Mouse (Mus musculus): ENCODE data around the gene Sod1. TPM values are rescaled to one million over a fixed set of nuclear protein-coding genes. Genes with fewer than 3 reads are reported as not detected.

The Sod1 gene
- polyA plus RNA-seq, 1 experiment from 2014 or later: 855 TPM

GRCm38 (mm10) chr16:90193719-90194118 is 26.8 kb upstream of the Sod1 start:
- no peak for ATAC-seq (replicated peaks)
- Histone ChIP-seq H3K9me3 (no peaks in the 10 kb centered on the region), H3K9ac (no peak overlapping the region), H3K4me3 (no peak overlapping the region), H3K4me2 (no peak overlapping the region), H3K27ac (no peak overlapping the region), H3K4me1 (no peaks in the 10 kb centered on the region), H3K36me3 (replicated peaks) (no peaks in the 10 kb centered on the region), H3K27me3 (replicated peaks) (no peaks in the 10 kb centered on the region)

GRCm38 (mm10) chr16:90196688-90197240 is 23.8 kb upstream of the Sod1 start:
- Histone ChIP-seq H3K27ac (no peak overlapping the region), H3K27me3 (replicated peaks) (no peaks in the 10 kb centered on the region), H3K9ac (no peak overlapping the region), H3K9me3 (no peaks in the 10 kb centered on the region), H3K4me3 (no peak overlapping the region), H3K4me1 (no peaks in the 10 kb centered on the region), H3K4me2 (0 out of 2 replicates have a peak overlapping the region, but pooled peaks have one; percentile 54), H3K36me3 (replicated peaks) (no peaks in the 10 kb centered on the region)
- WGBS: 89% methylated on average over 7 of the region's 7 CpGs
- ATAC-seq (replicated peaks): no peak

GRCm38 (mm10) chr16:90197337-90197973 is 23.1 kb upstream of the Sod1 start:
- H3K27ac ChIP-seq: no peak overlapping the region
- no peak overlapping the region for H3K9ac ChIP-seq
- H3K4me1 ChIP-seq: no peaks in the 10 kb centered on the region
- peak; percentile 92 for ATAC-seq (replicated peaks)
- no peaks in the 10 kb centered on the region for H3K9me3 ChIP-seq
- H3K27me3 ChIP-seq (replicated peaks): no peaks in the 10 kb centered on the region
- no peaks in the 10 kb centered on the region for H3K36me3 ChIP-seq (replicated peaks)
- peak overlapping the region; percentile 54 for H3K4me2 ChIP-seq
- H3K4me3 ChIP-seq: peak overlapping the region; percentile 39
- 2% methylated on average over 22 of the region's 22 CpGs for WGBS

- 90% methylated on average over 6 of the region's 6 CpGs for WGBS
These were observed 21.9 kb upstream of the Sod1 start for GRCm38 (mm10) chr16:90198626-90199025.

GRCm38 (mm10) chr16:90199174-90199573 is 21.4 kb upstream of the Sod1 start:
- ATAC-seq (replicated peaks): no peak
- whole genome bisulfite sequencing: 85% methylated on average over 10 of the region's 10 CpGs
- Histone ChIP-seq H3K9ac (no peak overlapping the region), H3K4me1 (no peaks in the 10 kb centered on the region), H3K4me2 (no peak overlapping the region), H3K9me3 (no peaks in the 10 kb centered on the region), H3K27ac (no peak overlapping the region), H3K4me3 (no peak overlapping the region), H3K27me3 (replicated peaks) (no peaks in the 10 kb centered on the region), H3K36me3 (replicated peaks) (no peaks in the 10 kb centered on the region)

More at GRCm38 (mm10) chr16:90198626-90199025, 21.9 kb upstream of the Sod1 start:
- no peak overlapping the region for H3K4me2 ChIP-seq
- no peak overlapping the region for H3K4me3 ChIP-seq
- no peaks in the 10 kb centered on the region for H3K9me3 ChIP-seq
- no peak overlapping the region for H3K9ac ChIP-seq
- H3K27ac ChIP-seq: no peak overlapping the region
- no peaks in the 10 kb centered on the region for H3K36me3 ChIP-seq (replicated peaks)
- H3K27me3 ChIP-seq (replicated peaks): no peaks in the 10 kb centered on the region
- H3K4me1 ChIP-seq: no peaks in the 10 kb centered on the region
- no peak for ATAC-seq (replicated peaks)

GRCm38 (mm10) chr16:90202140-90202539 is 18.4 kb upstream of the Sod1 start:
- WGBS: 72% methylated on average over 19 of the region's 19 CpGs
- no peaks in the 10 kb centered on the region for H3K36me3 ChIP-seq (replicated peaks)
- H3K4me1 ChIP-seq: no peaks in the 10 kb centered on the region
- no peak overlapping the region for H3K27ac ChIP-seq
- no peaks in the 10 kb centered on the region for H3K27me3 ChIP-seq (replicated peaks)
- ATAC-seq (replicated peaks): no peak
- H3K9ac ChIP-seq: no peak overlapping the region
- no peaks in the 10 kb centered on the region for H3K9me3 ChIP-seq
- H3K4me2 ChIP-seq: no peak overlapping the region
- no peak overlapping the region for H3K4me3 ChIP-seq

GRCm38 (mm10) chr16:90203226-90203962 is 17.2 kb upstream of the Sod1 start:
- Histone ChIP-seq H3K4me2 (no peak overlapping the region), H3K4me3 (no peak overlapping the region), H3K27ac (no peak overlapping the region), H3K4me1 (no peaks in the 10 kb centered on the region), H3K9me3 (no peaks in the 10 kb centered on the region), H3K9ac (no peak overlapping the region), H3K27me3 (replicated peaks) (no peaks in the 10 kb centered on the region), H3K36me3 (replicated peaks) (no peaks in the 10 kb centered on the region)
- no peak for ATAC-seq (replicated peaks)
- WGBS: 85% methylated on average over 6 of the region's 6 CpGs

- no peaks in the 10 kb centered on the region for H3K36me3 ChIP-seq (replicated peaks)
- no peak overlapping the region for H3K4me3 ChIP-seq
- no peak overlapping the region for H3K9ac ChIP-seq
- ATAC-seq (replicated peaks): no peak
- H3K27ac ChIP-seq: no peak overlapping the region
- WGBS: 95% methylated on average over 2 of the region's 2 CpGs
- no peak overlapping the region for H3K4me2 ChIP-seq
- no peaks in the 10 kb centered on the region for H3K27me3 ChIP-seq (replicated peaks)
- H3K4me1 ChIP-seq: no peaks in the 10 kb centered on the region
- H3K9me3 ChIP-seq: no peaks in the 10 kb centered on the region
These were observed 15.7 kb upstream of the Sod1 start for GRCm38 (mm10) chr16:90204868-90205267.

- Histone ChIP-seq H3K4me3 (no peak overlapping the region), H3K27me3 (replicated peaks) (no peaks in the 10 kb centered on the region), H3K9ac (no peak overlapping the region), H3K4me1 (no peaks in the 10 kb centered on the region), H3K4me2 (no peak overlapping the region), H3K9me3 (no peaks in the 10 kb centered on the region), H3K36me3 (replicated peaks) (no peaks in the 10 kb centered on the region), H3K27ac (no peak overlapping the region)
- WGBS: 83% methylated on average over 3 of the region's 3 CpGs
- no peak for ATAC-seq (replicated peaks)
These were observed 11.6 kb upstream of the Sod1 start for GRCm38 (mm10) chr16:90208996-90209395.

GRCm38 (mm10) chr16:90210717-90211116 is 9.8 kb upstream of the Sod1 start:
- 87% methylated on average over 10 of the region's 10 CpGs for WGBS
- Histone ChIP-seq H3K27me3 (replicated peaks) (no peaks in the 10 kb centered on the region), H3K4me3 (no peak overlapping the region), H3K36me3 (replicated peaks) (no peaks in the 10 kb centered on the region), H3K4me2 (no peak overlapping the region), H3K27ac (no peak overlapping the region), H3K9ac (no peak overlapping the region), H3K9me3 (no peaks in the 10 kb centered on the region), H3K4me1 (no peaks in the 10 kb centered on the region)
- ATAC-seq (replicated peaks): no peak

- H3K27me3 ChIP-seq (replicated peaks): no peaks in the 10 kb centered on the region
- H3K4me3 ChIP-seq: no peak overlapping the region
- no peak overlapping the region for H3K4me2 ChIP-seq
- ATAC-seq (replicated peaks): no peak
- H3K9me3 ChIP-seq: no peaks in the 10 kb centered on the region
- H3K4me1 ChIP-seq: no peaks in the 10 kb centered on the region
- H3K27ac ChIP-seq: no peak overlapping the region
- H3K9ac ChIP-seq: no peak overlapping the region
- no peaks in the 10 kb centered on the region for H3K36me3 ChIP-seq (replicated peaks)
- 86% methylated on average over 8 of the region's 8 CpGs for WGBS
These were observed 8.8 kb upstream of the Sod1 start for GRCm38 (mm10) chr16:90211767-90212166.

- Histone ChIP-seq H3K27ac (no peak overlapping the region), H3K9me3 (no peaks in the 10 kb centered on the region), H3K27me3 (replicated peaks) (no peaks in the 10 kb centered on the region), H3K36me3 (replicated peaks) (no peaks in the 10 kb centered on the region), H3K9ac (no peak overlapping the region), H3K4me1 (no peaks in the 10 kb centered on the region), H3K4me3 (no peak overlapping the region), H3K4me2 (no peak overlapping the region)
- 81% methylated on average over 12 of the region's 12 CpGs for WGBS
- no peak for ATAC-seq (replicated peaks)
These were observed 6.8 kb upstream of the Sod1 start for GRCm38 (mm10) chr16:90213477-90214339.

All from midbrain, embryonic 15.5 days (tissue).